Mouse (Mus musculus): Measurements from ENCODE around the gene Tns4.

DNA sequence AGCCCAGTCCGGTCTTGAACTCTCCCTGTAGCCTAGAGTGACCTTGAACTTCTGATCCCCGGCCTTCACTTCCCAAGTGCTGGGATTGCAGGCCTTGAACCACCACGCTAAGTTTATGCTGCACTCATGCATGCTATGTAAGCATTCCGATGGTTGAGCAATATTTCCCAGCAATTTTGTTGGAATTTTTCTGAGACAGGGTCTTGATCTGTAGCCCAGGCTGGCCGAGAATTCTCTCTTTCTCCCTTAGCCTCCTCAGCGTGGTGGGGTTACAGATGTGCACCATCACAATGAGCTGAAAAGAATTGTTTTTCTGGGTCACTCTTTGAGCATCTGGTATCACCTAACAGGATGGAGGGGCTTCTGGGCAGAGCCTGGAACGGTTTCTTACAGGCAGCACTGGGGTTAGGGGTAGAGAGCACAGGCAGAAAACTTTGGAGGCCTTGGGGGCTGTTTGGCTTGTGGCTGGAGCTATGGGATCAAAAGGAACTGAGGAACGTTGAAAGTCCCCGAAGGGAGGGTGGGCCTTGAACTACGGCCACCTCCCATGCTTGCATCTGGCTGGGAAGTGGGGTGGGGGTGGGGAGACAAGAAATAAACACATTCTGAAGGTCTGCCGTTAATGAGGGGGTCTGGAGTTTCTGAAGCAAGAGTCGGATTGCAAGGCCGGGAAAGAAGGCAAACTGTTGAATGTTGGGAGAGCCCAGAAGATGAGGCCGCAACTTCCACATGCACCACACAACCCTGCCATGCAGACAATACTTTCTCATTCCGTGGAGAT, 45.4 kb upstream of the Tns4 start:
- TF ChIP-seq POLR2A (IDR thresholded peaks at IDR 0.05; ENCODE audit: control insufficient read depth in 1 of 2, insufficient read depth in 1 of 2, low read depth in 1 of 2, low read length in 2 of 2, poor library complexity in 1 of 2), result no peak
- TF ChIP-seq CTCF (IDR thresholded peaks at IDR 0.05 in 2 of 3, conservative IDR thresholded peaks at IDR 0.05 in 1 of 3; ENCODE audit: control insufficient read depth in 1 of 3, insufficient read depth in 1 of 3, low read depth in 2 of 3, low read length in 3 of 3, poor library complexity in 1 of 3, severe bottlenecking in 1 of 3), result no peak
- TF ChIP-seq HCFC1 (IDR thresholded peaks at IDR 0.05; ENCODE audit: low read depth, low read length), result no peak
- no peak for TF ChIP-seq TBP (IDR thresholded peaks at IDR 0.05; ENCODE audit: low read depth, low read length)
- TF ChIP-seq BHLHE40 (IDR thresholded peaks at IDR 0.05; ENCODE audit: borderline replicate concordance, low read depth, low read length), result no peak
